Mouse (Mus musculus) ES-Bruce4 (cell line): ENCODE results near the gene Kif24.

ENCODE experiments used
- CTCF ChIP-seq: IDR thresholded peaks from one replicate; pipeline ENCODE4 v1.8.1; 2011; ENCODE audit warnings: low read depth, low read length
- EP300 ChIP-seq: IDR thresholded peaks from 2 replicates; pipeline ENCODE4 v1.6.1; 2011; ENCODE audit warnings: low read depth, low read length; ENCODE audit not compliant: insufficient read depth
- POLR2A ChIP-seq: IDR thresholded peaks from one replicate; pipeline ENCODE4 v1.8.1; 2011; ENCODE audit warnings: low read length; ENCODE audit not compliant: insufficient read depth

DNA sequence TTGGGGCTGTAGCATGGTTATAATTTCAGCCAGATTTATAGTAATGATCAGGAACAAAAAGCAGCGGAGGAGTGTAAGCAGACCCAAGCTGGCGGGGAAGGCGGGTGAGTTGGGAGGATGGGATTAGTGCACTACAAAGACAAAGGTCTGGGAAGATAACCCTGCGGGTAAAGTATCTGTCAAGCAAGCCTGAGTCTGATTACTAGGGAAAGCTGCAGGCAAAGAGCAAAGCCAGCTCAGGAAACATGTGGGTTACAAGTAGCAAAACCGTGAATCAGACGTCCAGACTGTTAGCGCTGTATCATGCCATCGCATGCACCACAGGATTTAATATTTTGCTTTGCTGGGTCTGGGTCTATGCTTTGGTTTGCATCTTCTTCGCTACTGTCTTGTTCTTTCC lies 58.1 kb downstream of the Kif24 start:
- no peak for TF ChIP-seq EP300
- TF ChIP-seq CTCF: no peak
- no peak for TF ChIP-seq POLR2A
